11 mouse cellular contexts compared by ENCODE assay signal in genomic region chr14:21992321-21992885, GRCm38 (mm10). TPM values are rescaled to one million over a fixed set of nuclear protein-coding genes. Genes with fewer than 3 reads are reported as not detected.
A peak's percentile ranks its signal among the peaks of the same experiment; 100 is the strongest.
DNase-seq lines count a peak whose midpoint lies in the region; ATAC-seq and TF ChIP-seq lines count a peak whose summit lies in the region.
"Had no signal": no experiment of that assay in that cellular context is flagged by ENCODE, and none has a peak within 500 bp of the region (broad histone marks: within the 10 kb centered on the region; RNA-seq: fewer than 3 reads in every experiment).

No protein-coding gene starts in this region.

- no peak for TF ChIP-seq CTCF in lung, postnatal 0 days (IDR thresholded peaks at IDR 0.05)

- TF ChIP-seq EP300 in lung, postnatal 0 days (IDR thresholded peaks at IDR 0.05), result no peak

- H3K27ac ChIP-seq in lung, postnatal 0 days (ENCODE audit: low read length), result no peak overlapping the region
- no peak overlapping the region for H3K27ac ChIP-seq in hindbrain, embryonic 13.5 days
- H3K27ac ChIP-seq in stomach, embryonic 15.5 days, result peak overlapping the region; percentile 100; the same call in 1 of the 2 replicates
- H3K27ac ChIP-seq: liver, embryonic 13.5 days had no signal

- H3K4me1 ChIP-seq in lung, postnatal 0 days (ENCODE audit: insufficient read depth, low read depth, low read length), result peaks cover 17% of the 10 kb centered on the region
- H3K4me1 ChIP-seq in hindbrain, embryonic 13.5 days (replicated peaks), result peaks cover 60% of the 10 kb centered on the region
- peaks cover 22% of the 10 kb centered on the region for H3K4me1 ChIP-seq in stomach, embryonic 15.5 days

- ATAC-seq in lung, postnatal 0 days, result no peak
- ATAC-seq in hindbrain, embryonic 13.5 days (ENCODE audit: low FRiP score), result no peak
- no peak for ATAC-seq in stomach, embryonic 15.5 days (ENCODE audit: insufficient read depth, low FRiP score, low read depth)
- no peak for ATAC-seq in cerebellum, adult (ENCODE audit: insufficient number of reproducible peaks, low FRiP score, low TSS enrichment)

- H3K27me3 ChIP-seq in lung, postnatal 0 days (replicated peaks; ENCODE audit: insufficient read depth, low read length), result no peaks in the 10 kb centered on the region
- peaks cover 58% of the 10 kb centered on the region for H3K27me3 ChIP-seq in hindbrain, embryonic 13.5 days
- H3K27me3 ChIP-seq in stomach, embryonic 15.5 days (replicated peaks), result no peaks in the 10 kb centered on the region

- H3K9me3 ChIP-seq in lung, postnatal 0 days (ENCODE audit: low read length), result no peaks in the 10 kb centered on the region
- H3K9me3 ChIP-seq in hindbrain, embryonic 13.5 days, result no peaks in the 10 kb centered on the region
- no peaks in the 10 kb centered on the region for H3K9me3 ChIP-seq in stomach, embryonic 15.5 days
- H3K9me3 ChIP-seq: liver, embryonic 13.5 days had no signal

- 78% methylated on average over 4 of the region's 4 CpGs for WGBS in lung, postnatal 0 days
- 34% methylated on average over 4 of the region's 4 CpGs for WGBS in hindbrain, embryonic 13.5 days
- 78% methylated on average over 4 of the region's 4 CpGs for whole genome bisulfite sequencing in stomach, embryonic 15.5 days

- DNase-seq in lung, postnatal 0 days (ENCODE audit: low spot score), result no peak
- no peak for DNase-seq in lung, postnatal 14 days
- DNase-seq in kidney, postnatal 4 days, result peak; percentile 22 to 35
- no peak for DNase-seq in urinary bladder, adult 2 months (ENCODE audit: low spot score)
- DNase-seq in gastrocnemius, adult 18-20 months (ENCODE audit: low spot score), result no peak
- DNase-seq: cerebellum, adult 18-20 months; liver, embryonic 13.5 days had no signal

- no peaks in the 10 kb centered on the region for H3K36me3 ChIP-seq in lung, postnatal 0 days (ENCODE audit: insufficient read depth, low read length)
- no peaks in the 10 kb centered on the region for H3K36me3 ChIP-seq in hindbrain, embryonic 13.5 days
- H3K36me3 ChIP-seq in stomach, embryonic 15.5 days, result no peaks in the 10 kb centered on the region
- H3K36me3 ChIP-seq: G1E; liver, embryonic 13.5 days had no signal

- H3K9ac ChIP-seq in lung, postnatal 0 days (replicated peaks; ENCODE audit: low read depth), result no peak overlapping the region
- peak overlapping the region; percentile 74; the same call in 1 of the 2 replicates for H3K9ac ChIP-seq in hindbrain, embryonic 13.5 days
- H3K9ac ChIP-seq in stomach, embryonic 15.5 days, result no peak overlapping the region
- H3K9ac ChIP-seq: liver, embryonic 13.5 days had no signal

- H3K4me2 ChIP-seq in lung, postnatal 0 days (replicated peaks; ENCODE audit: low read depth, low read length), result 0 out of 2 replicates have a peak overlapping the region, but pooled peaks have one; percentile 1
- peak overlapping the region; percentile 78 for H3K4me2 ChIP-seq in hindbrain, embryonic 13.5 days
- H3K4me2 ChIP-seq in stomach, embryonic 15.5 days, result peak overlapping the region; percentile 83
- H3K4me2 ChIP-seq: liver, embryonic 13.5 days had no signal

- H3K4me3 ChIP-seq in lung, postnatal 0 days (ENCODE audit: low read depth, low read length), result no peak overlapping the region
- peak overlapping the region; percentile 86; the same call in 1 of the 2 replicates for H3K4me3 ChIP-seq in hindbrain, embryonic 13.5 days
- peak overlapping the region; percentile 91; the same call in 1 of the 2 replicates for H3K4me3 ChIP-seq in stomach, embryonic 15.5 days (replicated peaks)
- H3K4me3 ChIP-seq: liver, embryonic 13.5 days had no signal

RNA-seq across cellular contexts. Expression of gene Zfp503, which starts 3.0 kb away (rescaled TPM):
- polyA plus RNA-seq in lung, postnatal 0 days (2015; fragmentation: Nextera tagmentation; extraction: Ambion mirVana), result 16.7 and 18.6 TPM in 2 replicates
- polyA plus RNA-seq in hindbrain, embryonic 13.5 days (2015; fragmentation: Nextera tagmentation; extraction: Ambion mirVana), result 16.1 and 16.8 TPM in 2 replicates
- 21.4 and 21.7 TPM in 2 replicates for polyA plus RNA-seq in stomach, embryonic 15.5 days (2015; fragmentation: Nextera tagmentation; extraction: Ambion mirVana)
- polyA plus RNA-seq in urinary bladder, adult 2 months (2012; rRNA removed), result 14.3 and 26.0 TPM in 2 replicates
- total RNA-seq in gastrocnemius, adult 18-20 months (2021), result 1 to 10 TPM; 4.7 to 7.6 TPM
- total RNA-seq: G1E had no signal

RNA-seq across cellular contexts. Expression of gene Lrmda, which starts 27.1 kb away (rescaled TPM):
- 0.86 and 1.6 TPM in 2 replicates for polyA plus RNA-seq in lung, postnatal 0 days (2015; fragmentation: Nextera tagmentation; extraction: Ambion mirVana)
- polyA plus RNA-seq in hindbrain, embryonic 13.5 days (2015; fragmentation: Nextera tagmentation; extraction: Ambion mirVana), result 0.16 TPM in 1 of 2 replicates, not detected in the other
- 0.35 and 0.57 TPM in 2 replicates for polyA plus RNA-seq in stomach, embryonic 15.5 days (2015; fragmentation: Nextera tagmentation; extraction: Ambion mirVana)
- 0.74 and 1.3 TPM in 2 replicates for polyA plus RNA-seq in urinary bladder, adult 2 months (2012; rRNA removed)
- total RNA-seq in gastrocnemius, adult 18-20 months (2021), result 1 to 10 TPM; 2.3 to 3.1 TPM
- total RNA-seq: G1E had no signal
- polyA plus RNA-seq: G1E had no signal

Comparison
In these comparisons a context has a peak if more than half of its experiments do, and no peak if none do; other contexts are left out.
1. DNase-seq: peak in kidney, postnatal 4 days (2 of 2); none in lung, postnatal 0 days (single experiment), lung, postnatal 14 days (single experiment), urinary bladder, adult 2 months (single experiment) and gastrocnemius, adult 18-20 months (single experiment).
2. H3K4me2 ChIP-seq: peak in every context shown above with its lines; median percentile 83 in stomach, embryonic 15.5 days; 78 in hindbrain, embryonic 13.5 days; 1 in lung, postnatal 0 days.